Mouse (Mus musculus) thymus, adult 2 months (tissue): ENCODE data around the gene Fut11.

ENCODE experiments used
- CTCF ChIP-seq: fragments of 200-500 bp; IDR thresholded peaks from 2 replicates; pipeline ENCODE4 v1.5.1; 2012; ENCODE audit warnings: mild to moderate bottlenecking, control low read depth, low read length, moderate library complexity, borderline replicate concordance; ENCODE audit not compliant: control insufficient read depth, poor library complexity, insufficient read depth; ENCODE audit errors: extremely low read depth
- POLR2A ChIP-seq: fragments of 200-500 bp; IDR thresholded peaks from 2 replicates; pipeline ENCODE4 v1.6.1; 2012; ENCODE audit warnings: mild to moderate bottlenecking, low read length, control low read depth, moderate library complexity; ENCODE audit not compliant: control insufficient read depth, poor library complexity, insufficient read depth; ENCODE audit errors: extremely low read depth

GRCm38 (mm10) chr14:20662740-20663139 lies 32.0 kb upstream of the Fut11 start:
- TF ChIP-seq CTCF (no peak), POLR2A (no peak)
